Mouse (Mus musculus) liver (tissue): ENCODE results near the gene Tenm4.

Experiments
- DNase-seq: peaks from one replicate; pipeline ENCODE4 v3.0.0-alpha.2; 2020; ENCODE audit warnings: mixed read lengths

Tenm4 gene

GRCm38 (mm10) chr7:96753335-96754095 is 582.5 kb downstream of the Tenm4 start:
- no peak for DNase-seq

- DNase-seq: no peak
These were observed 583.1 kb downstream of the Tenm4 start for GRCm38 (mm10) chr7:96754175-96754574.

- no peak for DNase-seq
These were observed 584.5 kb downstream of the Tenm4 start for GRCm38 (mm10) chr7:96755459-96756094.

GRCm38 (mm10) chr7:96756104-96756742 is 585.2 kb downstream of the Tenm4 start:
- DNase-seq: no peak

- DNase-seq: no peak
These were observed 586.0 kb downstream of the Tenm4 start for GRCm38 (mm10) chr7:96757067-96757466.

GRCm38 (mm10) chr7:96760208-96760607 is 589.2 kb downstream of the Tenm4 start:
- no peak for DNase-seq

GRCm38 (mm10) chr7:96761151-96761550 is 590.1 kb downstream of the Tenm4 start:
- no peak for DNase-seq

- DNase-seq: no peak
These were observed 594.4 kb downstream of the Tenm4 start for GRCm38 (mm10) chr7:96765321-96765960.

- no peak for DNase-seq
These were observed 596.0 kb downstream of the Tenm4 start for GRCm38 (mm10) chr7:96767090-96767489.

- no peak for DNase-seq
These were observed 597.7 kb downstream of the Tenm4 start for GRCm38 (mm10) chr7:96768718-96769117.

- peak; percentile 64 for DNase-seq
These were observed 598.7 kb downstream of the Tenm4 start for GRCm38 (mm10) chr7:96769784-96770183.

GRCm38 (mm10) chr7:96772966-96773365 is 601.9 kb downstream of the Tenm4 start:
- no peak for DNase-seq

GRCm38 (mm10) chr7:96773585-96774225 is 602.7 kb downstream of the Tenm4 start:
- no peak for DNase-seq

- no peak for DNase-seq
These were observed 604.0 kb downstream of the Tenm4 start for GRCm38 (mm10) chr7:96775080-96775486.

GRCm38 (mm10) chr7:96777938-96778600 is 607.0 kb downstream of the Tenm4 start:
- peak; percentile 84 for DNase-seq

GRCm38 (mm10) chr7:96778601-96778969 is 607.5 kb downstream of the Tenm4 start:
- DNase-seq: peak; percentile 86

- peak; percentile 23 for DNase-seq
These were observed 609.5 kb downstream of the Tenm4 start for GRCm38 (mm10) chr7:96780556-96780955.

- peak; percentile 67 for DNase-seq
These were observed 610.0 kb downstream of the Tenm4 start for GRCm38 (mm10) chr7:96781068-96781467.

- DNase-seq: no peak
These were observed 611.6 kb downstream of the Tenm4 start for GRCm38 (mm10) chr7:96782686-96783085.

- no peak for DNase-seq
These were observed 614.8 kb downstream of the Tenm4 start for GRCm38 (mm10) chr7:96785808-96786207.

GRCm38 (mm10) chr7:96786262-96787044 is 615.4 kb downstream of the Tenm4 start:
- no peak for DNase-seq

GRCm38 (mm10) chr7:96788135-96788534 is 617.1 kb downstream of the Tenm4 start:
- no peak for DNase-seq
